Mouse (Mus musculus) MEL (cell line): Measurements from ENCODE around the gene Foxn2.

Source experiments
- CTCF ChIP-seq, 3 experiments: IDR thresholded peaks in 2 of 3; conservative IDR thresholded peaks in 1 of 3; 2 replicates each; pipeline ENCODE4 v1.5.1; 2011 to 2012; ENCODE audit warnings: low read length in 3 of 3, low read depth in 2 of 3, mild to moderate bottlenecking in 2 of 3, improper control_type of control experiment in 1 of 3, inconsistent platforms in 1 of 3, mixed read lengths in 1 of 3, moderate library complexity in 1 of 3; ENCODE audit not compliant: control insufficient read depth in 1 of 3, insufficient read depth in 1 of 3, poor library complexity in 1 of 3, severe bottlenecking in 1 of 3
- MAFK ChIP-seq: IDR thresholded peaks from 2 replicates; pipeline ENCODE4 v1.6.1; 2011; ENCODE audit warnings: low read depth, mild to moderate bottlenecking, low read length, improper control_type of control experiment, borderline replicate concordance
- NELFE ChIP-seq: IDR thresholded peaks from 2 replicates; pipeline ENCODE4 v1.6.1; 2011; ENCODE audit warnings: low read depth, low read length, improper control_type of control experiment
- SMC3 ChIP-seq: IDR thresholded peaks from 2 replicates; pipeline ENCODE4 v1.6.1; 2011; ENCODE audit warnings: low read depth, low read length, improper control_type of control experiment

DNA sequence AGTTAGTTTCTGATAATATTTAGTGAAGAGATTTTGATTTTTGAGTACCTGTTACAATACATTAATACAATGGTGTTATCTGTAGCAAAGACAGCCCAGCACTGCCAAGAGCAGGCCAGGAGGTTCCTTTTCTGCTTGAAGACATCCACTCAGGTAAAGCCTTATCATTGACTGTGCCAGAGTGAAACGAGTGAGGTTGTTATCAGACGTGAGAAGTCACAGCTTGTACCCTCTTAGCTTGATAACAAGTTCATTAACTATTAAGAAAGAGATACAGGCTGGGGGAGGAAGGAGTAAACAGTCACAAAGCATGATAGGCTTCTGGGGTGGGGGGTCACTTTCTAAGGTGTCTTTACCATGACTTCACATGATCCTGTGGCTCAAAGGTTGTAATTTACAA lies 19.0 kb downstream of the Foxn2 start:
- TF ChIP-seq MAFK, result no peak
- no peak for TF ChIP-seq CTCF (IDR thresholded peaks at IDR 0.05 in 2 of 3, conservative IDR thresholded peaks at IDR 0.05 in 1 of 3; ENCODE audit: control insufficient read depth in 1 of 3, insufficient read depth in 1 of 3, low read depth in 2 of 3, low read length in 3 of 3, poor library complexity in 1 of 3, severe bottlenecking in 1 of 3)
- no peak for TF ChIP-seq NELFE
- TF ChIP-seq SMC3, result no peak
